Mouse (Mus musculus) CH12.LX (cell line): ENCODE measurements around the gene Serf2. TPM values are rescaled to one million over a fixed set of nuclear protein-coding genes. Genes with fewer than 3 reads are reported as not detected.

Source experiments
- DNase-seq: peaks from one replicate; pipeline ENCODE4 v3.0.0-alpha.2; 2013; ENCODE audit errors: extremely low read depth
- H3K27ac ChIP-seq: 2 replicates; pipeline ENCODE4 v1.5.1; 2012; ENCODE audit warnings: low read depth, mild to moderate bottlenecking, control low read depth, moderate library complexity; ENCODE audit not compliant: insufficient read depth
- H3K27me3 ChIP-seq: replicated peaks from 2 replicates; pipeline ENCODE3; 2012; ENCODE audit warnings: inconsistent platforms
- H3K36me3 ChIP-seq, 2 experiments: replicated peaks in 1 of 2; 2 replicates each; pipeline versions ENCODE3 to v1.6.1; 2012; ENCODE audit warnings: inconsistent platforms in 1 of 2, low read length in 1 of 2, mild to moderate bottlenecking in 1 of 2, mixed read lengths in 1 of 2, moderate library complexity in 1 of 2; ENCODE audit not compliant: control insufficient read depth in 1 of 2, insufficient read depth in 1 of 2
- H3K4me1 ChIP-seq, 2 experiments: 2 replicates each; pipeline ENCODE4 v1.6.1; 2012; ENCODE audit warnings: inconsistent platforms in 1 of 2, moderate library complexity in 1 of 2; ENCODE audit not compliant: insufficient read depth in 2 of 2, control insufficient read depth in 1 of 2
- H3K4me2 ChIP-seq: 2 replicates; pipeline ENCODE4 v1.6.1; 2012; ENCODE audit warnings: low read depth, mild to moderate bottlenecking, control low read depth; ENCODE audit not compliant: poor library complexity, insufficient read depth, severe bottlenecking
- H3K4me3 ChIP-seq, 3 experiments: fragments of 150-350 bp in 1 of 3; sonication (generic) in 1 of 3; replicated peaks in 1 of 3; 2 replicates each; pipeline versions ENCODE3 to v1.5.1; 2011 to 2012; ENCODE audit warnings: low read depth in 2 of 3, low read length in 2 of 3, mild to moderate bottlenecking in 2 of 3, moderate library complexity in 2 of 3, control low read depth in 1 of 3, improper control_type of control experiment in 1 of 3, inconsistent platforms in 1 of 3, mixed read lengths in 1 of 3; ENCODE audit not compliant: poor library complexity in 1 of 3
- H3K79me2 ChIP-seq: replicated peaks from 2 replicates; pipeline ENCODE4 v1.6.1; 2012; ENCODE audit warnings: mild to moderate bottlenecking, moderate library complexity; ENCODE audit not compliant: control insufficient read depth, poor library complexity, insufficient read depth, severe bottlenecking; ENCODE audit errors: extremely low read depth
- H3K9ac ChIP-seq: 2 replicates; pipeline ENCODE4 v1.6.1; 2012; ENCODE audit warnings: low read depth, mild to moderate bottlenecking, control low read depth, moderate library complexity; ENCODE audit not compliant: insufficient read depth
- H3K9me3 ChIP-seq: replicated peaks from 2 replicates; pipeline ENCODE3; 2012; ENCODE audit warnings: low read length, inconsistent platforms, mixed read lengths
- BHLHE40 ChIP-seq: IDR thresholded peaks from 2 replicates; pipeline ENCODE4 v1.6.1; 2011; ENCODE audit warnings: mild to moderate bottlenecking, low read depth, low read length, improper control_type of control experiment
- CHD1 ChIP-seq: IDR thresholded peaks from 2 replicates; pipeline ENCODE4 v1.6.1; 2012; ENCODE audit warnings: low read depth, low read length, improper control_type of control experiment, inconsistent platforms
- CHD2 ChIP-seq: IDR thresholded peaks from 2 replicates; pipeline ENCODE4 v1.6.1; 2011; ENCODE audit warnings: low read length, improper control_type of control experiment
- CTCF ChIP-seq, 2 experiments: IDR thresholded peaks in 1 of 2; conservative IDR thresholded peaks in 1 of 2; 2 replicates each; pipeline ENCODE4 v1.5.1; 2011 to 2012; ENCODE audit warnings: low read depth in 2 of 2, low read length in 2 of 2, improper control_type of control experiment in 1 of 2, inconsistent platforms in 1 of 2, mild to moderate bottlenecking in 1 of 2, moderate library complexity in 1 of 2
- E2F4 ChIP-seq: IDR thresholded peaks from 2 replicates; pipeline ENCODE4 v1.6.1; 2011; ENCODE audit warnings: low read depth, low read length, improper control_type of control experiment; ENCODE audit not compliant: insufficient replicate concordance
- ELF1 ChIP-seq: IDR thresholded peaks from 2 replicates; pipeline ENCODE4 v1.6.1; 2014; ENCODE audit warnings: low read depth, mild to moderate bottlenecking, inconsistent platforms, low read length, improper control_type of control experiment
- EP300 ChIP-seq: IDR thresholded peaks from 2 replicates; pipeline ENCODE4 v1.6.1; 2011; ENCODE audit warnings: low read length, improper control_type of control experiment
- ETS1 ChIP-seq: conservative IDR thresholded peaks from 2 replicates; pipeline ENCODE4 v1.6.1; 2012; ENCODE audit warnings: low read depth, mild to moderate bottlenecking, inconsistent platforms, low read length, improper control_type of control experiment, moderate library complexity
- IRF4 ChIP-seq: IDR thresholded peaks from 2 replicates; pipeline ENCODE4 v1.6.1; 2014; ENCODE audit warnings: low read depth, mild to moderate bottlenecking, inconsistent platforms, low read length, improper control_type of control experiment
- JUN ChIP-seq: IDR thresholded peaks from 2 replicates; pipeline ENCODE4 v1.6.1; 2011; ENCODE audit warnings: low read depth, mild to moderate bottlenecking, low read length, improper control_type of control experiment, moderate library complexity; ENCODE audit not compliant: insufficient read depth
- JUND ChIP-seq: conservative IDR thresholded peaks from 2 replicates; pipeline ENCODE4 v1.6.1; 2011; ENCODE audit warnings: low read depth, low read length, improper control_type of control experiment
- MAFK ChIP-seq: IDR thresholded peaks from 2 replicates; pipeline ENCODE4 v1.6.1; 2011; ENCODE audit warnings: low read length, improper control_type of control experiment; ENCODE audit not compliant: insufficient replicate concordance
- MAX ChIP-seq: IDR thresholded peaks from 2 replicates; pipeline ENCODE4 v1.6.1; 2011; ENCODE audit warnings: low read length, improper control_type of control experiment
- MAZ ChIP-seq: IDR thresholded peaks from 2 replicates; pipeline ENCODE4 v1.6.1; 2012; ENCODE audit warnings: low read depth, mild to moderate bottlenecking, inconsistent platforms, low read length, improper control_type of control experiment, moderate library complexity
- MEF2A ChIP-seq: IDR thresholded peaks from 2 replicates; pipeline ENCODE4 v1.6.1; 2014; ENCODE audit warnings: low read depth, mild to moderate bottlenecking, inconsistent platforms, low read length, improper control_type of control experiment, borderline replicate concordance
- MXI1 ChIP-seq: IDR thresholded peaks from 2 replicates; pipeline ENCODE4 v1.6.1; 2011; ENCODE audit warnings: mild to moderate bottlenecking, low read depth, low read length, improper control_type of control experiment
- MYC ChIP-seq: IDR thresholded peaks from 2 replicates; pipeline ENCODE4 v1.6.1; 2011; ENCODE audit warnings: low read depth, mild to moderate bottlenecking, improper control_type of control experiment, low read length
- NELFE ChIP-seq: IDR thresholded peaks from 2 replicates; pipeline ENCODE4 v1.6.1; 2011; ENCODE audit warnings: low read depth, low read length, improper control_type of control experiment
- NRF1 ChIP-seq: IDR thresholded peaks from 2 replicates; pipeline ENCODE4 v1.6.1; 2014; ENCODE audit warnings: low read depth, mild to moderate bottlenecking, inconsistent platforms, low read length, improper control_type of control experiment, moderate library complexity
- POLR2A ChIP-seq: IDR thresholded peaks from 2 replicates; pipeline ENCODE4 v1.6.1; 2011; ENCODE audit warnings: low read depth, mild to moderate bottlenecking, improper control_type of control experiment, low read length
- POLR2AphosphoS2 ChIP-seq: IDR thresholded peaks from 2 replicates; pipeline ENCODE4 v1.6.1; 2011; ENCODE audit warnings: low read depth, low read length, improper control_type of control experiment
- RAD21 ChIP-seq: IDR thresholded peaks from 2 replicates; pipeline ENCODE4 v1.6.1; 2011; ENCODE audit warnings: low read depth, mild to moderate bottlenecking, low read length, improper control_type of control experiment, moderate library complexity
- RCOR1 ChIP-seq: conservative IDR thresholded peaks from 2 replicates; pipeline ENCODE4 v1.6.1; 2012; ENCODE audit warnings: low read depth, mild to moderate bottlenecking, inconsistent platforms, low read length, improper control_type of control experiment
- SMC3 ChIP-seq: IDR thresholded peaks from 2 replicates; pipeline ENCODE4 v1.6.1; 2011; ENCODE audit warnings: low read depth, low read length, improper control_type of control experiment
- TBP ChIP-seq: conservative IDR thresholded peaks from 2 replicates; pipeline ENCODE4 v1.6.1; 2011; ENCODE audit warnings: low read depth, low read length, improper control_type of control experiment
- TCF12 ChIP-seq: IDR thresholded peaks from 2 replicates; pipeline ENCODE4 v1.6.1; 2014; ENCODE audit warnings: low read depth, mild to moderate bottlenecking, inconsistent platforms, low read length, improper control_type of control experiment
- UBTF ChIP-seq: IDR thresholded peaks from 2 replicates; pipeline ENCODE4 v1.6.1; 2012; ENCODE audit warnings: low read depth, mild to moderate bottlenecking, inconsistent platforms, low read length, improper control_type of control experiment, moderate library complexity
- USF1 ChIP-seq: IDR thresholded peaks from 2 replicates; pipeline ENCODE4 v1.6.1; 2014; ENCODE audit warnings: low read depth, mild to moderate bottlenecking, inconsistent platforms, low read length, improper control_type of control experiment
- USF2 ChIP-seq: conservative IDR thresholded peaks from 2 replicates; pipeline ENCODE4 v1.6.1; 2011; ENCODE audit warnings: low read depth, low read length, improper control_type of control experiment
- ZC3H11A ChIP-seq: IDR thresholded peaks from 2 replicates; pipeline ENCODE4 v1.6.1; 2012; ENCODE audit warnings: low read depth, mild to moderate bottlenecking, inconsistent platforms, low read length, improper control_type of control experiment
- ZKSCAN1 ChIP-seq: IDR thresholded peaks from 2 replicates; pipeline ENCODE4 v1.6.1; 2012; ENCODE audit warnings: low read depth, inconsistent platforms, low read length, improper control_type of control experiment, borderline replicate concordance
- ZMIZ1 ChIP-seq: IDR thresholded peaks from 2 replicates; pipeline ENCODE4 v1.6.1; 2012; ENCODE audit warnings: low read depth, mild to moderate bottlenecking, inconsistent platforms, low read length, improper control_type of control experiment
- ZNF384 ChIP-seq: IDR thresholded peaks from 2 replicates; pipeline ENCODE4 v1.6.1; 2012; ENCODE audit warnings: low read depth, low read length, improper control_type of control experiment, inconsistent platforms
- dilution Hi-C: fragments of 300-500 bp; cut with MboI; formaldehyde crosslinking; loops from 2 replicates; pipeline ENCODE4 v1.14.3; 2020; ENCODE audit warnings: low sequenced_read_pairs; ENCODE audit not compliant: extremely low pct_unique_long_range_greater_than_20kb, extremely low pct_ligation_motif_present
- in situ Hi-C: fragments of 300-500 bp; cut with MboI; formaldehyde crosslinking; loops from 3 replicates; pipeline ENCODE4 v1.14.3; 2019; ENCODE audit warnings: low sequenced_read_pairs, low pct_ligation_motif_present, low pct_unique_long_range_greater_than_20kb, mixed read lengths
- polyA plus RNA-seq: library from polyadenylated mRNA; unstranded; fragments of >175 nt; gene quantifications from 2 replicates; pipeline ENCODE4 v1.2.1, GENCODE M21; 2012; ENCODE audit warnings: low read depth; ENCODE audit not compliant: insufficient read length
- total RNA-seq, 2 experiments: library from RNA; depleted of rRNA; stranded (reverse); fragments of 300-350 nt in 1 of 2; fragments of >200 nt in 1 of 2; gene quantifications; 2 replicates each; pipeline ENCODE4 v1.2.3; 2012 to 2014

Gene Serf2
- total and polyA plus RNA-seq, 3 experiments = 116 to 222 (median 164) TPM

GRCm38 (mm10) chr2:121441800-121442199, 7.2 kb upstream of the Serf2 start (continued):
- TF ChIP-seq NRF1 (no peak), MEF2A (peak; percentile 62; the same call in 1 of the 2 replicates), IRF4 (peak; percentile 90), ZKSCAN1 (no peak), E2F4 (no peak), ELF1 (no peak), JUN (no peak; the same call in 1 of the 2 replicates), NELFE (no peak), POLR2AphosphoS2 (no peak), SMC3 (no peak), MAZ (peak; percentile 78), ZNF384 (no peak), RCOR1 (no peak), JUND (no peak), ETS1 (peak; percentile 83), ZC3H11A (no peak)

- Histone ChIP-seq H3K4me3 (peak overlapping the region in 2 of 3 experiments; percentile 23 to 25), H3K79me2 (no peaks in the 10 kb centered on the region), H3K4me1 (peaks cover 6 to 30% of the 10 kb centered on the region in 2 experiments), H3K4me2 (peak overlapping the region; percentile 90), H3K9ac (no peak overlapping the region), H3K27me3 (peaks cover 33% of the 10 kb centered on the region), H3K36me3 (peaks cover 16 to 24% of the 10 kb centered on the region in 2 experiments), H3K9me3 (no peaks in the 10 kb centered on the region), H3K27ac (no peak overlapping the region)
- dilution Hi-C loops (no loop called here), in situ Hi-C loops (no loop called here)
- DNase-seq = peak; percentile 90
- TF ChIP-seq TBP = no peak
- TF ChIP-seq CHD1 = 0 out of 2 replicates have a peak, but pooled peaks have one; percentile 3
- no peak for TF ChIP-seq USF2
- peak; percentile 97 for TF ChIP-seq IRF4
- TF ChIP-seq UBTF = no peak
- peak; percentile 86 for TF ChIP-seq TCF12
- peak; percentile 85 for TF ChIP-seq EP300
- no peak for TF ChIP-seq E2F4
- TF ChIP-seq POLR2A = no peak
- no peak for TF ChIP-seq ZC3H11A
- TF ChIP-seq MAZ = peak; percentile 85
- TF ChIP-seq ZMIZ1 = no peak
- TF ChIP-seq CHD2 = peak; percentile 74
- TF ChIP-seq ZNF384 = no peak
- no peak for TF ChIP-seq NRF1
- 0 out of 2 replicates have a peak, but pooled peaks have one; percentile 14 for TF ChIP-seq POLR2AphosphoS2
- peak; percentile 82 for TF ChIP-seq MEF2A
- no peak for TF ChIP-seq NELFE
- no peak for TF ChIP-seq CTCF (conservative IDR thresholded peaks at IDR 0.05 in 1 of 2, IDR thresholded peaks at IDR 0.05 in 1 of 2; ENCODE audit: low read depth in 2 of 2, low read length in 2 of 2)
- peak; percentile 39 for TF ChIP-seq MXI1
- TF ChIP-seq MAFK = peak; percentile 97
- peak; percentile 89 for TF ChIP-seq BHLHE40
- peak; percentile 49; the same call in 1 of the 2 replicates for TF ChIP-seq MYC
- peak; percentile 72 for TF ChIP-seq JUND
- 0 out of 2 replicates have a peak, but pooled peaks have one; percentile 4 for TF ChIP-seq ELF1
- no peak; the same call in none of the 2 replicates for TF ChIP-seq RAD21
- TF ChIP-seq MAX = peak; percentile 23; the same call in 1 of the 2 replicates
- no peak for TF ChIP-seq SMC3
- no peak for TF ChIP-seq USF1
- TF ChIP-seq ZKSCAN1 = no peak
- peak; percentile 65; the same call in 1 of the 2 replicates for TF ChIP-seq ETS1
Observed at GRCm38 (mm10) chr2:121442259-121443067, 6.5 kb upstream of the Serf2 start.
